12 mouse cellular contexts compared by ENCODE assay signal in the genomic region with DNA sequence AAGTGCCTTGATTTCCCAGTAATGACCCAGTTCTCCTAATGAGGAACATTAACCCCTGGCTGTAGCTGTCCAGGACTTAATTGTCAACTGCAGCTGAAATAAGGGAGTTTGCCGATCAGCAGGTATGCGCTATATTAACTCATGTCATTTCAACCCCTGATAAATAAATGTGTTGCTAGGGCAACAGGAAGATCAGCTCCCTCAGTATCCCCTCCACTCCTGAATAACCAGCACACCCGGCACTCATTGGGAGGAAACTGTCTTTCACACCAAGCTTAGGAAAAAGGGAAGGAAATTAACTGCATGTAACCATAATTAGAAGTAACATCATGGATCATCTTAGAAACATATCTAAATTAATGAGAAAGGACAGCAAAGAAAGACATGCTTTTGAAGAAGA.
"Had no signal": no experiment of that assay in that cellular context is flagged by ENCODE, and none has a peak within 500 bp of the region (broad histone marks: within the 10 kb centered on the region; RNA-seq: fewer than 3 reads in every experiment).

No protein-coding gene starts in this region.

- DNase-seq: gastrocnemius, postnatal 10 days; gastrocnemius, postnatal 25 days; heart, adult 2 months; heart, postnatal 14 days; heart, postnatal 36 days; kidney, adult 2 months; kidney, adult 9 months; kidney, postnatal 14 days; kidney, postnatal 36 days; layer of hippocampus, adult 9-11 months; layer of hippocampus, postnatal 36 days; left cerebral cortex, postnatal 4 days had no signal
